Mouse (Mus musculus): Measurements from ENCODE around the gene Fstl3. TPM values are rescaled to one million over a fixed set of nuclear protein-coding genes. Genes with fewer than 3 reads are reported as not detected.
"Not testable (repeated sequence)": the region's sequence is repeated elsewhere in the genome, so short reads cannot be mapped to it uniquely, and the experiment has no call there.

The Fstl3 gene
- 1 to 10 TPM; 1.3 to 1.8 TPM for total RNA-seq (2021)

DNA sequence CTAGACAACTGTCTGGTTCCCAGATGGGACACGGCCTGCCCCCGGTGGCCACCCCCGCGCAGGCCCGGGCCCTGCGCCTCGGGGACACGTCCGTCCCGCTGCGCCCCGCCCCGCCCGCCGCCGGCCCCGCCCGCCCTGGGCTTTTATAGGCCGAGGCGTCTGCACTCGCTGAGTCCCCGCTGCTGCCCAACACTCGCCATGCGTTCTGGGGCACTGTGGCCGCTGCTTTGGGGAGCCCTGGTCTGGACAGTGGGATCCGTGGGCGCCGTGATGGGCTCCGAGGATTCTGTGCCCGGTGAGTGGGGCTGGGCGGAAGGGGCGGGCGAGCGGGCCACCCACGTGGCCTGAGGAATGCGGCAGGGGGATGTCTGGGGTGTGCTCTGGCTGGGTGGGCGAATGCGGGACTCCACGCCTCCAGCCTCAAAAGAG, at the start of gene Fstl3:
Gene Fstl3, plus strand, starts transcription at position 170 of the 429 bp plus-strand sequence.
- DNase-seq, result no peak

DNA sequence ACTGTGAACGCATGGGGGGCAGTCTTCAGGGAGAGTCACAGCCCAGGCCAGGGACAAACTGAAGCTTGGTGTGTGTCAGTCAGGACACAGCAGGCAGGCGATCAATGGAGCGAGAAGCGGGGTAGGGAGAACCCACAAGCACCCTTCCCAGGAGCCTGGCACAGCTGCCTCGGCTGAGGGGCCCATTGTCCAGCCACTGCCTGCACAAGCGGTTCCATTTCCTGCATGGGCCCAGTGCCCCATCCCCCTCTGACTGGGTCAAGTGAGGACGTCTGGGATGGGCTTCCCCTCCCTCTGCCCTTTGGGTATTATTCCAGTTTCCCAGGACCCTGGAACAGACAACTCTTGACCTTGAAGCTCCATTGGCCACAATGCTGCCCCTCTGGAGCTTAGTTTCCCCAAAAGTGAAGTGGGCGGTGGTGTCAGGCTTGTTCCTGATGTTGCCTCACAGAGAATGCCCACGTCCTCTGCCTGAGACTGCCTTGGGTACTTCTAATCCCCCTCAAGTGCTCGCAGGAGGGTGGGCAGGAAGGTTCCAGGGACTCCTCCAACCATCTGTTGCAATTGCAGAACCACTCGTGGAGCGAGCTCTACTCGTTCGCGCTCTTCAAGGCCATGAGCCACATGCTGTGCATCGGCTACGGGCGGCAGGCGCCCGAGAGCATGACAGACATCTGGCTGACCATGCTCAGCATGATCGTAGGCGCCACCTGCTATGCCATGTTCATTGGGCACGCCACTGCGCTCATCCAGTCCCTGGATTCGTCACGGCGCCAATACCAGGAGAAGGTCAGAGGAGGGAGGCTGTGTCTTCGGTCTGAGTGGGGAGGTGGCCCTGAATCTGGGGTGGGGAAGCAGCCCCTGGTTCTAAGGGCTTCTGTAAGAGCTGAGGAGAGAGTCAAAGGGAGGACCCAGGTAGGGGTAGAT, 48.5 kb upstream of the Fstl3 start:
- peak in 1 of 2 experiments; percentile 54 for DNase-seq

DNA sequence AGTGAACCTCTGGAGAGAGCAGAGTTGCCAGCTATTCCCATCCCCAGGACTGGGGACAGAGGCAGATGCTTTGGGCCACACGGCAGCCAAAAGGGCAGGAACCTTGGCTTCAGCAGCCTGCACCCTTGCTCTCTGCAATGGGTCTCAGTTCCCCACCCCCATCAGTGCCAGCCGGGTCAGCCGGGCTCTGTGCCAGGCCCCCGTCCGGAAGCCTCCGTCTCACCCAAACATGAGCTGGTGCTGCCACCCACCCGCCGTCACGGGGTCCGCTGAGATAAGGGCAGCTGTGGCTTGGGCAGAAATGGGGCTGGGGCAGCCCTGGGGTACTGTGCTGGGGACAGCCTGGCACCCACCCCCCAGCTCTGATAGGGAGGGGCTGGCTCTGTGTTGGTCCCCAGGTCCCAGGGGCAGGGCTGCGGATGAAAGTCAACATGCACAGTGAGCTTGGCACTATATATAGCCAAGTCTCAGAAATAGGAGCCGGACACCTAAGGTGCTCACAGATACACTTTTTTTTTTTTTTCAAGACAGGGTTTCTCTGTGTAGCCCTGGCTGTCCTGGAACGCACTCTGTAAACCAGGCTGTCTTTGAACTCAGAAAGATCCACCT, 47.6 kb upstream of the Fstl3 start:
- DNase-seq, result peak in 1 of 2 experiments; percentile 55

- no peak for DNase-seq
Observed at GRCm38 (mm10) chr10:79732500-79732899, 44.6 kb upstream of the Fstl3 start.

DNA sequence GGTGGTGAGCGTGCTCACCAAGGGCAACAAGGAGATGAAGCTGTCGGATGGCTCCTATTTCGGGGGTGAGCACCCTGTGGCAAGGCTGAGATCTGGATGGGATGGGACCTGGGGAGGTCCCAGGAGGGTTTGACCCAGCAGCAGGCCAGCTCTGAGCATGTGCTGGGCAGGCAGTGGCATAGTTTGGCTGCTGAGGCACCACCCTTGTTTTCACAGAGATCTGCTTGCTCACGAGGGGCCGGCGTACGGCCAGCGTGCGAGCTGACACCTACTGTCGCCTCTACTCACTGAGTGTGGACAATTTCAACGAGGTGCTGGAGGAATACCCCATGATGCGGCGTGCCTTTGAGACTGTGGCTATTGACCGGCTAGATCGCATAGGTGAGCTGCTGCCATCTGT, 43.2 kb upstream of the Fstl3 start:
- DNase-seq, result no peak

DNA sequence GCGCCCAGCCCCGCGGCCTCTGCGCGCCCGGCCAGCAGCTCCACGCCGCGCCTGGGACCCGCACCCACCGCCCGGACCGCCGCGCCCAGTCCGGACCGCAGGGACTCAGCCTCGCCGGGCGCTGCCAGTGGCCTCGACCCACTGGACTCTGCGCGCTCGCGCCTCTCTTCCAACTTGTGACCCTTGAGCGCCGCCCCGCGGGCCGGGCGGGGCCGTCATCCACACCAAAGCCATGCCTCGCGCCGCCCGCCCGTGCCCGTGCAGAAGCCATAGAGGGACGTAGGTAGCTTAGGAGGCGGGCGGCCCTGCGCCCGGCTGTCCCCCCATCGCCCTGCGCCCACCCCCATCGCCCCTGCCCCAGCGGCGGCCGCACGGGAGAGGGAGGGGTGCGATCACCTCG, 41.7 kb upstream of the Fstl3 start:
- DNase-seq, result no peak

DNA sequence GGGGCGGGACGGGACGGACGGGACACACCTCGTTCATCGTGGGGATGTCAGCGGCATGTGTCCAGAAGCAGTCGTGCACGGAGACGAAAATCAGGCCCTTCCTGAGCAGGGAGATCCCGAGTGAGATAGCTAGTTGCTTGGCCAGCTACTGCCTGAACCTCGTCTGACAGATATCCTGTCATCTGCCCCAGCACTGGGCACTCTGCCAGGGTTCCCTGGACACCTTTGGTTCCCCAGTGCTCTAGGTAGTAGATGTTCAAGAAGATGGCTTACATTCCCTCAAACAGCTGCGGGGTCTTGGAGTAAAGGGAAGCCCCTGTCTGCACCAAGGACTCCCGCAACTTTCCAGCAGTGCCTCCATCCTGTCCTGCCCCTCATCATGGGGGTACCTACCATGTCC, 40.4 kb upstream of the Fstl3 start:
- no peak for DNase-seq

DNA sequence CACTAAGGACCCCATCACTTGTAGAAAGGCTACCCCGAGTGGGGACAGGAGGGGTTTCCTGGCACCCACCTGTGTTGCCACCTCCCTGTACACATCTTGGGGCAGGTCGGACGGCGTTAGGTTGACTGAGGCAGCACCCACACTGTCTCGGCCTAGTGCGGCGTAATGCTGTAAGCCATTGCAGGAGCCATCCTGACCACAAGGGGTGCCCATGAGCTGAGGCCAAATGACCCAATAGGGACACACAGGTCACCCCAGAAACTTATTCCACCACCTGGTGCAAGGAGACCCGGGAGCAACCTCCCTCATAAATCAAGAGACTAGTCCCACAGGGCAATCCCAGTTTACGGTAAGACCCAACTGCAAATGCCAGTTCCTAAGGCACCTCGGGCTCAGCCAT, 38.8 kb upstream of the Fstl3 start:
- no peak for DNase-seq

- no peak for DNase-seq
Observed at GRCm38 (mm10) chr10:79739234-79739633, 37.8 kb upstream of the Fstl3 start.

DNA sequence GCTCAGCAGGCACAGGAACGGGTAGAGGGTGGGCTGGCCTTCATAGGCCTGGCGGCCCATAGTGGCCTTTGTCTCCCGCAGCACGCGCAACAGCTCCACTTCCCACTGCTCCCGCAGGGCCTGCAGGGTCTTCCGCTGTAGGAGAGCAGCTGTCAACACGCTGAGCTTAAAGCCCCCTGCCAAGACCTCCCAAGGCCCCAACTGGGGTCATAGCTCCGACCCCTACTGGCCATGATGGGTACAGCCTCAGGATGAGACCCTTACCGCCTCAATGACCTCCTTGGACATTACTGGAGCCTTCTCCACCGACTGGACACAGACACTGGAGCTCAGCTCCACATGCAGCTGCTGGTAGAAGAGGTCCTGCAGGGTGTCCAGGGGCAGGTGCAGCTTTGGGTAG, 36.2 kb upstream of the Fstl3 start:
- no peak for DNase-seq

DNA sequence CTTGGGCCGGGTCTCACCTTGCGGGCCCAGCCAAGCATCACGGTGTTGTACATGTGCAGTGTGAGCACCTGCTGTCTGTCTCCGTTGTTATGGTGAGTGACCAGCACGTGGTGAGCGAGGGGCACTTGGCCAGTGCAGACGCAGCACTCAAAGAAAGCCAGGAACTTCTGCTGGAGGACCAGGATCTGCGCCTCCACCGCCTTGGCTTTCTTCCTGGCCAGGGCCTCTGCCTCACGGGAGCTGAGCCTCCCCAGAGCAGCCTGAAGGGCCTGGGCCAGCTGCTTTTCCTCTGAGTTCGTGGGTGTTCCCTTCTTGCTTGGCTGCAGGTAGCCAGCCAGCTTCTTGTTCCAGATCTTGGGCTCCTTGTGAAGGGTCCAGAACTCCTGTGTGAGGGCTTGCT, 33.9 kb upstream of the Fstl3 start:
- DNase-seq, result no peak

- no peak for DNase-seq
Observed at GRCm38 (mm10) chr10:79743650-79744365, 33.3 kb upstream of the Fstl3 start.

- DNase-seq, result no peak
Observed at GRCm38 (mm10) chr10:79745411-79745810, 31.7 kb upstream of the Fstl3 start.

DNA sequence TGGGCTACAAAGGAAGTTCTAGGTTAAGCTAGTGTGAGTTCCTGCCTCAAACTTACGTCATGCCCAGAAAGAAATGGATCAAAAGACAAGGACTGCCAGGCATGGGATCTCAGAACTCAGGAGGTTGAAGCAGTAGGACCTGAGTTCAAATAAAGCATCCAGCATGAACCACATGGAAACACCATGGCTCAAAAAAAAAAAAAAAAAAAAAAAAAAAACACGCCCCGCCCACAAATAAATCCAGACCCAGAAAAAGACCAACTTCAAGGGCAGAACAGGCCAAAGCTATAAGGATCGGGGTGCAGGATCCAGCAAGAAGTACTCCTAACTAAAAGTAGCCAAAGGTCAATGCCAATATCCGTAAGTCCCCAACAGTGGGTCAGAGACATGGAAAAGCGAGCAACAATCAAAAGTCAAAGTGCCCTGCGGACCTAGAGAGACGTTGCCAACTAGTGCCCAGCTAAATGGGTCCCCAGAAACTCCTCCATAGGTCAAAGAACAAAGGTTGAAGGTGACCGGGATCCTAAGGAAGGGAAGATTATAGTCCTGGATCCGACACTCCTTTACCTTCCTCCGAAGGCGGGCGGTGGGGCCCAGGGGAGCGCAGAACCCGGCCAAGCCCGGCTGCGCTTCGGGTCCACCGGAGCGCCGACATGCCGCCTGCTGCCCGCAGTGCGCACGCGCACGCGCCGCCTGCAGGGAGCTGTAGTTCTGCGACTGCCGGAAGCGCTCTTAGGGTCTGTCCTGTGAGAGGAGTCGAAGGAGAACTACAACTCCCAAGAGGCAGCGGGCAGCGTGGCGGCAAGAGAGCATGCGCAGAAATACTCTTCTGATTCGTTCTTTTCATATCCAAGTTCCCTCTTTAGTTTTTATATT, 30.9 kb upstream of the Fstl3 start, which contains the start of gene Polrmt:
Gene Polrmt, minus strand, starts transcription at position 684 of the 876 bp plus-strand sequence.
- peak; percentile 94 to 96 for DNase-seq

- DNase-seq, result no peak
Observed at GRCm38 (mm10) chr10:79746774-79747151, 30.3 kb upstream of the Fstl3 start.

GRCm38 (mm10) chr10:79748496-79748895, 28.6 kb upstream of the Fstl3 start:
- DNase-seq, result no peak

DNA sequence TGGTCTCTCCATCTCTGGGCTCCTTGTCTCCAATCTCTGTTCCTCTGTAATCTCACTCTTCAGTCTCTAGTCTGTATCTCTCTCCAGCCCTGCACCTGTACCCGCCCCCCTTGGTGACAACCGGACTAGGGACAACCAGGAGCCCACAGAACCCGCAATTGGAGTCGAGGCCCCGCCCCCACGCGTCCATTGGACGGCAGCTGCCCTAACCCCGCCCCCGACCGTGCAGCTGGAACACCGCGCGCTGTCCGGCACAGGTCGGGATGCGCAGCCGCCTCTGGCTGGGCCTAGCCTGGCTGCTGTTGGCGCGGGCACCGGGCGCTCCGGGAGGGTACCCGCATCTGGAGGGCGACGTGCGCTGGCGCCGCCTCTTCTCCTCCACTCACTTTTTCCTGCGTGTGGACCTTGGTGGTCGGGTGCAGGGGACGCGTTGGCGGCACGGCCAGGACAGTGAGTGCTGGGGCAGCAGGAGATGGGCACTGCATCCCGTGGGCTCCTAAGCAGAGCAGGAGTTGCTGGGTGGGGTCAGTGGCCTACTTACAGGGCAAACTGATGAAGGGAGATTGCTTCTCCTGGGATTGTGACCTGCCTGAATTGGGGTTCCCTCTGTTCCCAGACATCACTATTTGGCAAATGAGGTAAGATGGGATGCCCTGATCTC, 22.1 kb upstream of the Fstl3 start, which contains the start of gene Fgf22:
Gene Fgf22, plus strand, starts transcription at position 221 of the 661 bp plus-strand sequence.
- peak; percentile 56 to 57 for DNase-seq

GRCm38 (mm10) chr10:79755854-79756253, 21.2 kb upstream of the Fstl3 start:
- no peak for DNase-seq

DNA sequence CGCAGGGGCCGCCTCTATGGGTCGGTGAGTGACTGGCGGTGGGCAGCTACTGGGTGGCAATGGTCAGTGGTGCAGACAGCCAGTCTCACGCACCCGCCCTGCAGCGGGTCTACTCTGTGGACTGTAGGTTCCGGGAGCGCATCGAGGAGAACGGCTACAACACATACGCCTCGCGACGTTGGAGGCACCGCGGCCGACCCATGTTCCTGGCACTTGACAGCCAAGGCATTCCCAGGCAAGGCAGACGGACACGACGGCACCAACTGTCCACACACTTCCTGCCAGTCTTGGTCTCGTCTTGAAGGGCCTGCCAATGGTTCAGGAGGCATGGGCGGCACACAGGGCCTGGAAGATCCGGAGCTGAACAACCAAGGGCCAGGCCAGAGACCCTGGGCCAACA, 20.4 kb upstream of the Fstl3 start:
- DNase-seq, result no peak

GRCm38 (mm10) chr10:79759675-79760074, 17.4 kb upstream of the Fstl3 start:
- not testable (repeated sequence) for DNase-seq

- DNase-seq, result no peak
Observed at GRCm38 (mm10) chr10:79760603-79761143, 16.4 kb upstream of the Fstl3 start.

Measured in layer of hippocampus, postnatal 36 days (tissue).